Comparison of ENCODE assay signal across 21 mouse cellular contexts in the genomic region with DNA sequence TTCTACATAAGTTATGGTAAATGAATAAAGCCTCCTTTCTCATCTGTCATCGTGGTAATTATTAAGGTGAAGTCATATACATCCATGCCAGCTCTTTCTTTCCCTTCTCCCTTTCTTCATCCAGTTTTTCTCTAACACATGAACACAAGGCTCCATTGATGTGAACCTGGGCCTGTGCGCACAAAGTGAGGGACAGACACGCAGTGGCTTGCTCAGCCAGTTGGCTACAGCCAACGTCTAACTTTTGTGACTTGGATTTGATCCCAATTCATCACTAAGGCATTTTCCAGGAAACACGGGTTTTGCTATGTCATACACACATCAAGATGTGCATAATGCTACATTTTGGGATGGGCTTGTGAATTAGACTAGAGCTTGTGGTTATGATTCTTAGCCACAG.
DNase-seq lines count a peak whose midpoint lies in the region; ATAC-seq lines count a peak whose summit lies in the region.
"Had no signal": no experiment of that assay in that cellular context is flagged by ENCODE, and none has a peak within 500 bp of the region (broad histone marks: within the 10 kb centered on the region; RNA-seq: fewer than 3 reads in every experiment).

No protein-coding gene starts in this region.

- peak; percentile 56 for DNase-seq in heart, adult 11 months
- DNase-seq in 3T3-L1 (ENCODE audit: low read depth, low spot score), result peak; percentile 18
- DNase-seq in fibroblast of lung, adult 2 months (ENCODE audit: low read depth), result peak; percentile 13
- DNase-seq in urinary bladder, postnatal 14 days (ENCODE audit: low spot score), result no peak
- DNase-seq: adrenal gland, adult 2 months; adrenal gland, postnatal 10 days; adrenal gland, postnatal 25 days; cerebellum, adult 11 months; cerebellum, adult 18-20 months; cerebellum, adult 8-10 months; cerebellum, adult 9-11 months; cerebellum, postnatal 14 days; cerebellum, postnatal 36 days; embryo, embryonic 11 days; forebrain, postnatal 0 days had no signal

- no peak overlapping the region for H3K4me3 ChIP-seq in heart, embryonic 12.5 days
- H3K4me3 ChIP-seq: embryonic facial prominence, embryonic 13.5 days; embryonic facial prominence, embryonic 15.5 days; forebrain, embryonic 10.5 days; forebrain, embryonic 12.5 days had no signal

- H3K9ac ChIP-seq in heart, embryonic 12.5 days, result no peak overlapping the region
- H3K9ac ChIP-seq: embryonic facial prominence, embryonic 13.5 days; embryonic facial prominence, embryonic 15.5 days; forebrain, embryonic 12.5 days; forebrain, postnatal 0 days had no signal

- no peak overlapping the region for H3K4me2 ChIP-seq in heart, embryonic 12.5 days
- H3K4me2 ChIP-seq: embryonic facial prominence, embryonic 13.5 days; embryonic facial prominence, embryonic 15.5 days; forebrain, embryonic 12.5 days had no signal

- no peak overlapping the region for H3K27ac ChIP-seq in heart, embryonic 12.5 days (ENCODE audit: poor library complexity, severe bottlenecking)
- H3K27ac ChIP-seq: embryonic facial prominence, embryonic 13.5 days; embryonic facial prominence, embryonic 15.5 days; forebrain, embryonic 10.5 days; forebrain, embryonic 12.5 days had no signal

- no peaks in the 10 kb centered on the region for H3K9me3 ChIP-seq in heart, embryonic 12.5 days (replicated peaks)
- H3K9me3 ChIP-seq: embryonic facial prominence, embryonic 13.5 days; embryonic facial prominence, embryonic 15.5 days; forebrain, embryonic 10.5 days; forebrain, embryonic 12.5 days had no signal

- WGBS in heart, embryonic 12.5 days, result 82% methylated on average over 5 of the region's 5 CpGs

- H3K4me1 ChIP-seq in heart, embryonic 12.5 days (replicated peaks), result no peaks in the 10 kb centered on the region
- H3K4me1 ChIP-seq: embryonic facial prominence, embryonic 13.5 days; embryonic facial prominence, embryonic 15.5 days had no signal

- ATAC-seq in heart, embryonic 12.5 days (ENCODE audit: insufficient number of reproducible peaks, low FRiP score), result no peak
- ATAC-seq: forebrain, embryonic 14.5 days; forebrain, postnatal 0 days had no signal

- H3K36me3 ChIP-seq in heart, embryonic 12.5 days, result no peaks in the 10 kb centered on the region
- H3K36me3 ChIP-seq: embryonic facial prominence, embryonic 15.5 days had no signal

- H3K27me3 ChIP-seq in heart, embryonic 12.5 days (replicated peaks), result no peaks in the 10 kb centered on the region
- H3K27me3 ChIP-seq: embryonic facial prominence, embryonic 13.5 days; embryonic facial prominence, embryonic 15.5 days; forebrain, embryonic 12.5 days had no signal
